Mouse (Mus musculus) ES-Bruce4 (cell line): ENCODE measurements around the gene Arl8b.

Experiments
- CTCF ChIP-seq: IDR thresholded peaks from one replicate; pipeline ENCODE4 v1.8.1; 2011; ENCODE audit warnings: low read depth, low read length
- POLR2A ChIP-seq: IDR thresholded peaks from one replicate; pipeline ENCODE4 v1.8.1; 2011; ENCODE audit warnings: low read length; ENCODE audit not compliant: insufficient read depth

DNA sequence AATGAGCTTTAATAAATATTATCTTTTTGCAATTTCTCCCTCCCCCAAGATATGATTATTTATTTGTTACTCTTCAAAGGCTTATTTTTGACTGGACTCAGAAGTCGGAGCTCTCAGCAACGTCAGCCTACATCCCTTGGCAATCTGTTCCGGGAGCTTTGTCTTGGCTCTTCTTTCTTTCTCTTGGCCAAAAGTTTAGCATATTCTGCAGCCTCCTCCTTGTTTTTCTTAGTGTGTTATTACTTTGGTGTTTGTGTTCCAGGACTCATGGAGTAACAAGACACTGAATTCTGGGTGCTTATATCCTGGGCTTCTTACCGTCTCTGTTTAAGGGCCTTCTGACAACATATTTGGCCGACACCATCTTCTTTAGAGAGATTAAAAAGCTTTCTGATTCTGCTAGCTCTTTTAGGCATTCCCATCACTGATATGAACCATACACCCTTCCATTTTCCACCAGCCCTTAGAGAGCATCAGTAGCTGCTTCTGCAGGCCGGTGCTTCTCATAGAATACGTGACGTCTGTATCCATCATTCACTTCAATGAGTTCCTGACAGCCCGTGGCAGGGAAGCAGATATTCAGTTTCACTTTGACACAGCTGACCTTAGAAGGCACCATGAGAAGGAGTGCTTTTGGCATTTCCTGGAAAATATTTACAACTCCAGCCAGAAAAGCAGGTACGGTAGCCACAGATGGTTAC lies 23.8 kb upstream of the Arl8b start:
- TF ChIP-seq CTCF (no peak), POLR2A (no peak)
